Mouse (Mus musculus) midbrain, embryonic 14.5 days (tissue): ENCODE results near the gene Tedc1. TPM values are rescaled to one million over a fixed set of nuclear protein-coding genes. Genes with fewer than 3 reads are reported as not detected.

ENCODE experiments used
- ATAC-seq: fragments of 200-750 bp; cut with Nextera tagmentation; 2 replicates; pipeline ENCODE4 v1.8.0; 2017; ENCODE audit warnings: moderate number of reproducible peaks, moderate library complexity; ENCODE audit not compliant: low FRiP score, low TSS enrichment
- DNase-seq: peaks from one replicate; pipeline ENCODE4 v3.0.0-alpha.2; 2015
- H3K27ac ChIP-seq: fragments of 300-500 bp; sonication (generic); replicated peaks from 2 replicates; pipeline ENCODE4 v1.5.1; 2014; ENCODE audit warnings: mild to moderate bottlenecking, low read depth, low read length, moderate library complexity
- H3K27me3 ChIP-seq: fragments of 300-500 bp; sonication (generic); 2 replicates; pipeline ENCODE4 v1.6.1; 2014; ENCODE audit warnings: low read length, control low read depth, mixed read lengths; ENCODE audit not compliant: control insufficient read depth, insufficient read depth
- H3K36me3 ChIP-seq: fragments of 300-500 bp; sonication (generic); 2 replicates; pipeline ENCODE4 v1.6.1; 2014; ENCODE audit warnings: low read length, control low read depth; ENCODE audit not compliant: control insufficient read depth, insufficient read depth
- H3K4me1 ChIP-seq: fragments of 300-500 bp; sonication (generic); 2 replicates; pipeline ENCODE4 v1.6.1; 2014; ENCODE audit warnings: mild to moderate bottlenecking, antibody characterized with exemption, low read length, control low read depth; ENCODE audit not compliant: control insufficient read depth, insufficient read depth
- H3K4me2 ChIP-seq: fragments of 300-500 bp; sonication (generic); 2 replicates; pipeline ENCODE4 v1.6.1; 2014; ENCODE audit warnings: mild to moderate bottlenecking, low read length, moderate library complexity
- H3K4me3 ChIP-seq: fragments of 300-500 bp; sonication (generic); replicated peaks from 2 replicates; pipeline ENCODE4 v1.5.1; 2014; ENCODE audit warnings: low read depth, low read length
- H3K9ac ChIP-seq: fragments of 300-500 bp; sonication (generic); replicated peaks from 2 replicates; pipeline ENCODE4 v1.6.1; 2014; ENCODE audit warnings: mild to moderate bottlenecking, low read length, moderate library complexity
- H3K9me3 ChIP-seq: fragments of 300-500 bp; sonication (generic); 2 replicates; pipeline ENCODE4 v1.6.1; 2016; ENCODE audit warnings: low read length, control low read depth, mixed read lengths; ENCODE audit not compliant: control insufficient read depth
- WGBS: fragments of 180-500 bp; shearing (Covaris S2); extraction: QIAGEN DNeasy Blood & Tissue Kit; methylation state at CpG from one replicate; pipeline ENCODE4 v1.1.7; 2014; 5-methylcytosine and 5-hydroxymethylcytosine counted together
- polyA plus RNA-seq: library from polyadenylated mRNA; unstranded; fragments of >200 nt; fragmentation: Nextera tagmentation; extraction: Ambion mirVana; gene quantifications from 2 replicates; pipeline ENCODE4 v1.2.1, GENCODE M21; 2014

Gene Tedc1
- polyA plus RNA-seq, 1 experiment from 2014 or later: 14.1 TPM

GRCm38 (mm10) chr12:113124726-113125125 is 31.5 kb upstream of the Tedc1 start:
- no peak overlapping the region for H3K27ac ChIP-seq
- no peaks in the 10 kb centered on the region for H3K4me1 ChIP-seq
- WGBS: 94% methylated on average over 6 of the region's 6 CpGs
- no peaks in the 10 kb centered on the region for H3K9me3 ChIP-seq
- H3K4me2 ChIP-seq: no peak overlapping the region
- ATAC-seq: no peak
- DNase-seq: no peak
- H3K27me3 ChIP-seq: no peaks in the 10 kb centered on the region
- peaks cover 98% of the 10 kb centered on the region for H3K36me3 ChIP-seq
- no peak overlapping the region for H3K4me3 ChIP-seq
- no peak overlapping the region for H3K9ac ChIP-seq

- Histone ChIP-seq H3K4me2 (no peak overlapping the region), H3K9me3 (no peaks in the 10 kb centered on the region), H3K36me3 (peaks cover 100% of the 10 kb centered on the region), H3K4me1 (no peaks in the 10 kb centered on the region), H3K4me3 (no peak overlapping the region), H3K27me3 (no peaks in the 10 kb centered on the region), H3K27ac (no peak overlapping the region), H3K9ac (no peak overlapping the region)
- ATAC-seq (no peak), DNase-seq (no peak)
- 98% methylated on average over 8 of the region's 8 CpGs for WGBS
These were observed 25.5 kb upstream of the Tedc1 start for GRCm38 (mm10) chr12:113130732-113131131.

GRCm38 (mm10) chr12:113131601-113132000 is 24.6 kb upstream of the Tedc1 start:
- Histone ChIP-seq H3K4me3 (no peak overlapping the region), H3K27me3 (no peaks in the 10 kb centered on the region), H3K27ac (no peak overlapping the region), H3K9ac (no peak overlapping the region), H3K4me2 (no peak overlapping the region), H3K36me3 (peaks cover 100% of the 10 kb centered on the region), H3K4me1 (no peaks in the 10 kb centered on the region), H3K9me3 (no peaks in the 10 kb centered on the region)
- no peak for ATAC-seq
- WGBS: 98% methylated on average over 14 of the region's 14 CpGs
- DNase-seq: no peak

DNA sequence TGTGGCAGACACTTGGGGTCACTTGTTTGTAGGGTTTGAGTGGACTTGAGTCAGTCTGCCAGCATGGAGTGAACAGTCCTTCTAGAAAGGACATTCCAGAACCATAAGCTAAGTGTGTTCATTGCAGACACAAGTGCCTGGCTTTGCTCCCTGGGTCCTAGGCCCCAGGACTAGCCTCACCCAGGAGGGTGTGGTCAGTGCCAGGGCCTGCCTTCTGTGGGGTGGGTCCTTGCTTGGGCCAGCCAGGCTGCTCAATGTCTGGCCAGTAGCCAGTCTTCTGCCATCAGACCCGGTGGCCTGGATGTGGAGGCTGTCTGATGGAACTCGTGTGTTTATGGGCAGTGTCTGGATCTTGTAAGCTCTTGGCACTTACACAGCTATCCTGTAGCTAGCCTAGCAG is 23.7 kb upstream of the Tedc1 start:
- Histone ChIP-seq H3K4me1 (no peaks in the 10 kb centered on the region), H3K27ac (no peak overlapping the region), H3K9ac (no peak overlapping the region), H3K4me3 (no peak overlapping the region), H3K27me3 (no peaks in the 10 kb centered on the region), H3K4me2 (no peak overlapping the region), H3K36me3 (peaks cover 100% of the 10 kb centered on the region), H3K9me3 (no peaks in the 10 kb centered on the region)
- no peak for DNase-seq
- WGBS: 94% methylated on average over 2 of the region's 2 CpGs
- ATAC-seq: no peak

DNA sequence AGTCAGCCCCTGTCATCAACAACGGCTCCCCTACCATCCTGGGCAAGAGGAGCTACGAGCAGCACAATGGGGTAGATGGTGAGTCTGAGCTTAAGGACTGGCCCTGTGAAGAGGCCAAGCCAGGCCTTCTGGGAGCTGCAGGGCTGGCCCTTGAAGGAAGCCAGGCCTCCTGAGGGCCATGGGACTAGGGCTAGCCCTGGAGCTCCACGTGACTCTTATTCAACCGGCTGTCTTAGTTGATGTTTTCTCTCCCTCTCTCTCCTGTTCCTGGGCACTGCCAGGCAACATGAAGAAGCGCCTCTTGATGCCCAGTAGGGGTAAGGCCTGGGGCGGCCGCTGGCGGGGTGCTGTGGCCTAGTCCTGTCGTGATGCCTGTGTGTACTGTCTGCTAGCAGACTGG is 23.0 kb upstream of the Tedc1 start:
- peaks cover 99% of the 10 kb centered on the region for H3K36me3 ChIP-seq
- H3K4me2 ChIP-seq: no peak overlapping the region
- H3K9ac ChIP-seq: no peak overlapping the region
- no peak for ATAC-seq
- H3K4me3 ChIP-seq: no peak overlapping the region
- WGBS: 93% methylated on average over 9 of the region's 9 CpGs
- H3K27ac ChIP-seq: no peak overlapping the region
- no peak for DNase-seq
- H3K27me3 ChIP-seq: no peaks in the 10 kb centered on the region
- no peaks in the 10 kb centered on the region for H3K9me3 ChIP-seq
- no peaks in the 10 kb centered on the region for H3K4me1 ChIP-seq

GRCm38 (mm10) chr12:113133861-113134403 is 22.3 kb upstream of the Tedc1 start:
- no peak for DNase-seq
- Histone ChIP-seq H3K27ac (no peak overlapping the region), H3K4me2 (no peak overlapping the region), H3K27me3 (no peaks in the 10 kb centered on the region), H3K36me3 (peaks cover 98% of the 10 kb centered on the region), H3K4me3 (no peak overlapping the region), H3K4me1 (peaks cover 6% of the 10 kb centered on the region), H3K9me3 (no peaks in the 10 kb centered on the region), H3K9ac (no peak overlapping the region)
- no peak for ATAC-seq
- WGBS: 81% methylated on average over 5 of the region's 5 CpGs

DNA sequence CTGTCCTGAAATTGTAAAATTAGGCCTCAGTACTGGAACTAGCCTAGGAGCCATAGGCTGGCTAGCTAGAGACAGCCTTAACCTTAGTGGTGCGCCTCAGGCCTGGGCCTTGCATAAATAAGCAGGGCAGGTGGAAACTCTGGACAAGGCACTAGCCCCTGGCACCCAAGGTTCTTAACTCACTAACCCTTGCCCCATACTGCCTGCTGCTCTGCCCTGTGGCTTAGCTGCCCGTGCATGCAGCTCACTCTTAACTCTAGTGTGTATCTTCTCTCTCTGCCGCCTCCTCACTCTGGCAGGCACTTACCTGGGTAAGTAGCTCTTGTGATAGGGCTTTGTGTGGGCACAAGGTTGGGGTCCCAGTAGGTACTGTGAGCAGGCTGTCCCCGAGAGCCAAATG is 21.7 kb upstream of the Tedc1 start:
- Histone ChIP-seq H3K27me3 (no peaks in the 10 kb centered on the region), H3K9me3 (no peaks in the 10 kb centered on the region), H3K27ac (no peak overlapping the region), H3K4me3 (no peak overlapping the region), H3K9ac (no peak overlapping the region), H3K4me2 (no peak overlapping the region), H3K36me3 (peaks cover 93% of the 10 kb centered on the region), H3K4me1 (peaks cover 12% of the 10 kb centered on the region)
- 95% methylated on average over 4 of the region's 4 CpGs for WGBS
- DNase-seq (no peak), ATAC-seq (no peak)

- H3K9me3 ChIP-seq: no peaks in the 10 kb centered on the region
- H3K27me3 ChIP-seq: no peaks in the 10 kb centered on the region
- 96% methylated on average over 7 of the region's 7 CpGs for WGBS
- no peak overlapping the region for H3K4me3 ChIP-seq
- H3K9ac ChIP-seq: no peak overlapping the region
- ATAC-seq (no peak), DNase-seq (no peak)
- no peak overlapping the region for H3K4me2 ChIP-seq
- no peak overlapping the region for H3K27ac ChIP-seq
- peaks cover 14% of the 10 kb centered on the region for H3K4me1 ChIP-seq
- peaks cover 84% of the 10 kb centered on the region for H3K36me3 ChIP-seq
These were observed 20.8 kb upstream of the Tedc1 start for GRCm38 (mm10) chr12:113135401-113135800.

- no peak overlapping the region for H3K4me3 ChIP-seq
- no peak for ATAC-seq
- no peak overlapping the region for H3K4me2 ChIP-seq
- peaks cover 21% of the 10 kb centered on the region for H3K4me1 ChIP-seq
- H3K27me3 ChIP-seq: no peaks in the 10 kb centered on the region
- no peak for DNase-seq
- H3K9me3 ChIP-seq: no peaks in the 10 kb centered on the region
- peaks cover 73% of the 10 kb centered on the region for H3K36me3 ChIP-seq
- 82% methylated on average over 17 of the region's 17 CpGs for WGBS
- H3K27ac ChIP-seq: no peak overlapping the region
- H3K9ac ChIP-seq: no peak overlapping the region
These were observed 19.7 kb upstream of the Tedc1 start for GRCm38 (mm10) chr12:113136492-113137020.
